In the genomic region with DNA sequence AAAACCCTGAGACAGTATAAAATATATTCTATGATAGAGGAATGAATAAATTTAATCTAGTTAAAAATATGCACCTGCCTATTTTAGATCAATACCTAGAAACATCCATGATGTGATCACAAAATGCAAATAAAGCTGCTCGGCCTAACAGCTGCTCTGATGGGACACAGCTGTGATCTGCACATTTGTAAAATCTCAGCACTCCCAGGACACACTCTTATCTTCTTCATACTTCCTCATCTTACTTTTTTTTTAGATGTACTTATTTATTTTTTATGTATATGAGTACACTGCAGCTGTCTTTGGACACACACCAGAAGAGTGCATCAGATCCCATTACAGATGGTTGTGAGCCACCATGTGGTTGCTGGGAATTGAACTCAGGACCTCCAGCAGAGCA, we compare ENCODE assay signal across 34 mouse cellular contexts.
"Had no signal": no experiment of that assay in that cellular context is flagged by ENCODE, and none has a peak within 500 bp of the region (broad histone marks: within the 10 kb centered on the region; RNA-seq: fewer than 3 reads in every experiment).

No protein-coding gene starts in this region.

- H3K9ac ChIP-seq: heart, embryonic 12.5 days; heart, embryonic 13.5 days; heart, embryonic 15.5 days; hindbrain, embryonic 12.5 days; hindbrain, embryonic 13.5 days; hindbrain, embryonic 14.5 days; hindbrain, embryonic 15.5 days; intestine, embryonic 15.5 days; kidney, embryonic 15.5 days had no signal

- H3K27me3 ChIP-seq: heart, embryonic 12.5 days; heart, embryonic 13.5 days; heart, embryonic 15.5 days; hindbrain, embryonic 12.5 days; hindbrain, embryonic 13.5 days; hindbrain, embryonic 15.5 days; intestine, embryonic 15.5 days; kidney, embryonic 15.5 days had no signal

- H3K4me3 ChIP-seq: heart, embryonic 10.5 days; heart, embryonic 12.5 days; heart, embryonic 13.5 days; heart, embryonic 15.5 days; hindbrain, embryonic 10.5 days; hindbrain, embryonic 12.5 days; hindbrain, embryonic 13.5 days; hindbrain, embryonic 15.5 days; intestine, embryonic 15.5 days; kidney, embryonic 15.5 days; layer of hippocampus, adult 2 months; left cerebral cortex, adult 2 months had no signal

- H3K27ac ChIP-seq: heart, embryonic 10.5 days; heart, embryonic 13.5 days; heart, embryonic 15.5 days; hindbrain, embryonic 10.5 days; hindbrain, embryonic 12.5 days; hindbrain, embryonic 13.5 days; hindbrain, embryonic 14.5 days; hindbrain, embryonic 15.5 days; hindbrain, postnatal 0 days; intestine, embryonic 15.5 days; kidney, embryonic 15.5 days; kidney, postnatal 0 days; layer of hippocampus, adult 2 months; left cerebral cortex, adult 2 months had no signal

- H3K9me3 ChIP-seq: heart, embryonic 10.5 days; heart, embryonic 12.5 days; heart, embryonic 13.5 days; heart, embryonic 15.5 days; hindbrain, embryonic 10.5 days; hindbrain, embryonic 12.5 days; hindbrain, embryonic 13.5 days; hindbrain, embryonic 15.5 days; intestine, embryonic 15.5 days; kidney, embryonic 15.5 days had no signal

- H3K4me2 ChIP-seq: heart, embryonic 11.5 days; heart, embryonic 12.5 days; heart, embryonic 13.5 days; heart, embryonic 15.5 days; hindbrain, embryonic 12.5 days; hindbrain, embryonic 13.5 days; hindbrain, embryonic 14.5 days; hindbrain, embryonic 15.5 days; intestine, embryonic 15.5 days; kidney, embryonic 15.5 days had no signal

- H3K4me1 ChIP-seq: heart, embryonic 10.5 days; heart, embryonic 13.5 days; heart, embryonic 15.5 days; hindbrain, embryonic 10.5 days; hindbrain, embryonic 12.5 days; hindbrain, embryonic 13.5 days; hindbrain, embryonic 15.5 days; intestine, embryonic 15.5 days; kidney, embryonic 15.5 days had no signal

- ATAC-seq: hindbrain, embryonic 16.5 days; hindbrain, postnatal 0 days; inflammation-experienced regulatory T-cells, adult 6 months; intestine, embryonic 15.5 days; intestine, embryonic 16.5 days; intestine, postnatal 0 days had no signal

- DNase-seq: heart, postnatal 14 days; heart, postnatal 36 days; heart, postnatal 4 days; kidney, adult 11 months; kidney, adult 2 months; kidney, adult 8-10 months; kidney, adult 9 months; kidney, postnatal 10 days; kidney, postnatal 14 days; kidney, postnatal 25 days; kidney, postnatal 36 days; kidney, postnatal 4 days; layer of hippocampus, adult 9-11 months; layer of hippocampus, postnatal 36 days had no signal
